Comparison of ENCODE assay signal across 28 mouse cellular contexts in genomic region chr14:76226621-76227297, GRCm38 (mm10).
A peak's percentile ranks its signal among the peaks of the same experiment; 100 is the strongest.
DNase-seq lines count a peak whose midpoint lies in the region; ATAC-seq and TF ChIP-seq lines count a peak whose summit lies in the region.
"Had no signal": no experiment of that assay in that cellular context is flagged by ENCODE, and none has a peak within 500 bp of the region (broad histone marks: within the 10 kb centered on the region; RNA-seq: fewer than 3 reads in every experiment).

No protein-coding gene starts in this region.

- no peak overlapping the region for H3ac ChIP-seq in myocyte (ENCODE audit: control insufficient read depth, insufficient read length)

- no peak overlapping the region for H3K4me3 ChIP-seq in heart, postnatal 0 days (ENCODE audit: low read depth, low read length)
- H3K4me3 ChIP-seq in heart, adult 2 months, result no peak overlapping the region
- H3K4me3 ChIP-seq in myocyte, result no peak overlapping the region
- H3K4me3 ChIP-seq: embryonic facial prominence, embryonic 10.5 days; embryonic facial prominence, embryonic 13.5 days; erythroblast, embryonic 14.5 days; forebrain, embryonic 10.5 days; forebrain, embryonic 13.5 days; heart, embryonic 12.5 days; hindbrain, embryonic 12.5 days; hindbrain, embryonic 15.5 days had no signal

- H3K9me3 ChIP-seq in heart, postnatal 0 days (replicated peaks; ENCODE audit: control insufficient read depth, low read length), result no peaks in the 10 kb centered on the region
- H3K9me3 ChIP-seq: embryonic facial prominence, embryonic 10.5 days; embryonic facial prominence, embryonic 13.5 days; forebrain, embryonic 10.5 days; forebrain, embryonic 13.5 days; G1E; heart, embryonic 12.5 days; hindbrain, embryonic 12.5 days; hindbrain, embryonic 15.5 days had no signal

- TF ChIP-seq CTCF in heart, postnatal 0 days (IDR thresholded peaks at IDR 0.05; ENCODE audit: low read depth), result no peak
- TF ChIP-seq CTCF in heart, adult 2 months (IDR thresholded peaks at IDR 0.05), result no peak

- intact Hi-C loops in heart, adult 2 months (cut with DNase I), result no loop called here

- H3K4me2 ChIP-seq in heart, postnatal 0 days (ENCODE audit: low read depth, low read length), result no peak overlapping the region
- H3K4me2 ChIP-seq in myocyte (ENCODE audit: low read depth), result no peak overlapping the region
- H3K4me2 ChIP-seq: embryonic facial prominence, embryonic 13.5 days; forebrain, embryonic 13.5 days; heart, embryonic 12.5 days; hindbrain, embryonic 12.5 days; hindbrain, embryonic 15.5 days had no signal

- whole genome bisulfite sequencing in heart, postnatal 0 days, result 49% methylated on average over 4 of the region's 4 CpGs
- WGBS in heart, adult 2 months, result 44% methylated on average over 4 of the region's 4 CpGs

- ATAC-seq in heart, postnatal 0 days (ENCODE audit: insufficient read depth, low read depth), result peak; percentile 47; the same call in 1 of the 2 replicates
- ATAC-seq: forebrain, embryonic 13.5 days; forebrain, embryonic 16.5 days; intestine, postnatal 0 days had no signal

- peak; percentile 76 for DNase-seq in heart, adult 11 months
- no peak for DNase-seq in heart, postnatal 4 days
- no peak for DNase-seq in heart, postnatal 0 days (ENCODE audit: low spot score)
- no peak for DNase-seq in heart, adult 2 months
- DNase-seq in NIH3T3 (ENCODE audit: low read depth), result peak; percentile 7
- no peak for DNase-seq in layer of hippocampus, adult 18-20 months (ENCODE audit: low spot score in 2 of 2)
- DNase-seq: adrenal gland, adult 2 months; adrenal gland, postnatal 14 days; B cell, adult 2 months; cerebellum, adult 11 months; cerebellum, adult 2 months; cerebellum, adult 9-11 months; cerebellum, postnatal 25 days; embryo, embryonic 11 days; gastrocnemius, postnatal 14 days had no signal

- H3K9ac ChIP-seq in heart, postnatal 0 days (replicated peaks; ENCODE audit: low read depth, low read length), result no peak overlapping the region
- H3K9ac ChIP-seq in heart, adult 2 months (ENCODE audit: low read depth, low read length), result no peak overlapping the region
- H3K9ac ChIP-seq: embryonic facial prominence, embryonic 13.5 days; forebrain, embryonic 13.5 days; heart, embryonic 12.5 days; hindbrain, embryonic 12.5 days; hindbrain, embryonic 15.5 days had no signal

- TF ChIP-seq POLR2A in heart, adult 2 months (IDR thresholded peaks at IDR 0.05; ENCODE audit: insufficient read depth, low read depth, low read length), result no peak
- TF ChIP-seq POLR2A in myocyte (IDR thresholded peaks at IDR 0.05; ENCODE audit: insufficient read length, low read depth), result no peak

- H3K4me1 ChIP-seq in heart, postnatal 0 days (ENCODE audit: control insufficient read depth, insufficient read depth), result no peaks in the 10 kb centered on the region
- no peaks in the 10 kb centered on the region for H3K4me1 ChIP-seq in heart, adult 2 months (ENCODE audit: control insufficient read depth, insufficient read depth, low read length)

- no peak for TF ChIP-seq EP300 in heart, postnatal 0 days (IDR thresholded peaks at IDR 0.05; ENCODE audit: low read depth)
- no peak for TF ChIP-seq EP300 in heart, adult 2 months (IDR thresholded peaks at IDR 0.05; ENCODE audit: insufficient read depth, low read depth, low read length)

- H3K79me2 ChIP-seq in heart, adult 2 months (replicated peaks; ENCODE audit: control insufficient read depth, insufficient read depth, low read length), result no peaks in the 10 kb centered on the region
- no peaks in the 10 kb centered on the region for H3K79me2 ChIP-seq in myocyte (ENCODE audit: control insufficient read depth, insufficient read depth)

- no peak overlapping the region for H3K27ac ChIP-seq in heart, postnatal 0 days (ENCODE audit: low read depth)
- H3K27ac ChIP-seq in heart, adult 2 months, result no peak overlapping the region
- H3K27ac ChIP-seq: embryonic facial prominence, embryonic 10.5 days; embryonic facial prominence, embryonic 13.5 days; forebrain, embryonic 10.5 days; forebrain, embryonic 13.5 days; hindbrain, embryonic 12.5 days; hindbrain, embryonic 15.5 days had no signal

- no peaks in the 10 kb centered on the region for H3K36me3 ChIP-seq in heart, postnatal 0 days (replicated peaks; ENCODE audit: control insufficient read depth, insufficient read depth, low read length)
- H3K36me3 ChIP-seq in heart, adult 2 months (ENCODE audit: control insufficient read depth, insufficient read depth, low read length), result no peaks in the 10 kb centered on the region
- no peaks in the 10 kb centered on the region for H3K36me3 ChIP-seq in myocyte (ENCODE audit: control insufficient read depth, insufficient read depth)
- H3K36me3 ChIP-seq: embryonic facial prominence, embryonic 10.5 days; embryonic facial prominence, embryonic 13.5 days; forebrain, embryonic 10.5 days; G1E; heart, embryonic 12.5 days; hindbrain, embryonic 12.5 days; hindbrain, embryonic 15.5 days had no signal

- no peaks in the 10 kb centered on the region for H3K27me3 ChIP-seq in heart, postnatal 0 days (ENCODE audit: control insufficient read depth, insufficient read depth, low read length)
- no peaks in the 10 kb centered on the region for H3K27me3 ChIP-seq in heart, adult 2 months (ENCODE audit: control insufficient read depth, insufficient read depth, low read length)
- no peaks in the 10 kb centered on the region for H3K27me3 ChIP-seq in myocyte (ENCODE audit: control insufficient read depth, insufficient read depth, insufficient read length)
- H3K27me3 ChIP-seq: CH12.LX; embryonic facial prominence, embryonic 13.5 days; heart, embryonic 12.5 days; hindbrain, embryonic 12.5 days; hindbrain, embryonic 15.5 days had no signal

TF ChIP-seq in myocyte, 11 proteins besides CTCF, POLR2A, EP300 and RAD21:
- TF ChIP-seq MYOG (IDR thresholded peaks at IDR 0.05; ENCODE audit: control insufficient read depth in 1 of 3, insufficient read depth in 1 of 3, insufficient read length in 2 of 3, low read depth in 2 of 3) (no peak), USF1 (IDR thresholded peaks at IDR 0.05; ENCODE audit: low read depth) (peak; percentile 50), SRF (IDR thresholded peaks at IDR 0.05; ENCODE audit: control insufficient read depth, insufficient read length, low read depth) (no peak), TCF3 (IDR thresholded peaks at IDR 0.05; ENCODE audit: insufficient read length, low read depth) (no peak), MYOD1 (IDR thresholded peaks at IDR 0.05; ENCODE audit: control insufficient read depth in 1 of 3, insufficient read length in 2 of 3, low read depth in 2 of 3) (peak in 1 of 3 experiments; percentile 23), E2F4 (IDR thresholded peaks at IDR 0.05; ENCODE audit: insufficient read depth) (no peak), POLR2AphosphoS2 (IDR thresholded peaks at IDR 0.05; ENCODE audit: insufficient read length, low read depth) (no peak), CEBPB (IDR thresholded peaks at IDR 0.05; ENCODE audit: insufficient read depth, poor library complexity, severe bottlenecking) (no peak), REST (IDR thresholded peaks at IDR 0.05; ENCODE audit: insufficient read depth, insufficient read length) (no peak), MAX (IDR thresholded peaks at IDR 0.05; ENCODE audit: low read depth) (no peak), TCF12 (IDR thresholded peaks at IDR 0.05; ENCODE audit: insufficient read depth, poor library complexity, severe bottlenecking) (no peak)
TF ChIP-seq in myocyte: peak in this region for 2.

Comparison
In these comparisons a context has a peak if more than half of its experiments do, and no peak if none do; other contexts are left out.
1. DNase-seq: peak in heart, adult 11 months (single experiment) and NIH3T3 (single experiment); none in heart, postnatal 4 days (single experiment), heart, postnatal 0 days (single experiment), heart, adult 2 months (0 of 2) and layer of hippocampus, adult 18-20 months (0 of 2).